Mouse (Mus musculus) ES-Bruce4 (cell line): Measurements from ENCODE around the gene Acsl1.

Experiments
- CTCF ChIP-seq: IDR thresholded peaks from one replicate; pipeline ENCODE4 v1.8.1; 2011; ENCODE audit warnings: low read depth, low read length
- POLR2A ChIP-seq: IDR thresholded peaks from one replicate; pipeline ENCODE4 v1.8.1; 2011; ENCODE audit warnings: low read length; ENCODE audit not compliant: insufficient read depth

DNA sequence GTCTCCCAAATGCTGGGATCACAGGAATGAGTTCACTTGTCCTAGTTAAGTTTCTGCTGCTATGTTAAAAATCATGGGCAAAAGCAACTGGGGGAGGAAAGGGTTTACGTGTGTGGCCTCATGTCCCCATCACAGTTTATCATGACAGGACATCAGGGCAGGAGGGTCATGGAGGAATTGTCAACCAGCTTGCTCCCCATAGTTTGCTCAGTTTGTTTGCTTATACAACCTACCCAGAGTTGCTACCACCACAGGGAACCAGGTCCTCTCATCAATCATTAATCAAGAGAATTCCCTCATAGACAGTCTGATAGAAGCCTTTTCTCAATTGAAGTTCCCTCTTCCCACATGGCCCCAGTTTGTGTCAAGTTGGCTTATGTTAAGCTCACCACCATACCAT, 43.2 kb downstream of the Acsl1 start:
- TF ChIP-seq CTCF = no peak
- TF ChIP-seq POLR2A = no peak
